Mouse (Mus musculus) spleen, adult 10 weeks (tissue): Measurements from ENCODE around the gene Efcab5. TPM values are rescaled to one million over a fixed set of nuclear protein-coding genes. Genes with fewer than 3 reads are reported as not detected.

ENCODE experiments used
- polyA plus RNA-seq: library from polyadenylated mRNA; stranded (reverse); fragments of 350-450 nt; fragmentation: Illumina TruSeq; extraction: RNeasy Lipid Tissue Mini Kit (QIAGEN cat#74804); gene quantifications from one replicate; pipeline ENCODE4 v1.2.3, GENCODE M21; 2015; ENCODE audit warnings: low replicate concordance; ENCODE audit not compliant: insufficient read depth

Efcab5 gene
- polyA plus RNA-seq = 0.58 TPM

DNA sequence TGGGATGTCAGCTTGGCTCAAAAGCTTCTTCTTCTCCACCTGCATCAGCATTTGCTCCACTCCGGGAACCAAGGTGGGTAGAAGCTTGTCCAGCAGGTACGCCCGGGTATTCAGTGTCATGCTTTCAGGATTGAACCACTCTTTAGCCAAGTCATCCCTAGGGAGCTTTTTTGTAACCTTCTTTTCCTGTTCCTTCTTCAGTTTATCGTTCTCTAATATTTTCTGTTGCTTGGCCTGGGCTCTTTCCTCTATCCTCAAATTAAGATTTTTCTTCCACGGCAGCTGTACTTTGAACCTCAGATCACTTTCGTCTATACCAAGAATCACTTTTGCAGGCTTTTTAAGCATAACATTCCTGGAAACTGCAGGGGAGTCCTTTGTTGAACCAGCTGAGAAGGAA lies at the start of gene Efcab5:
Gene Efcab5 (minus strand): TSS at position 101 of the 400 bp plus-strand sequence.

GRCm38 (mm10) chr11:77215951-77216760 lies 27.4 kb upstream of the Efcab5 start, which contains the start of gene Ssh2:
TSS of gene Ssh2 (plus strand) at chr11:77216287.

GRCm38 (mm10) chr11:77078273-77079134 lies 110.3 kb downstream of the Efcab5 start, which contains the start of gene Nsrp1:
TSS of gene Nsrp1 (minus strand) at chr11:77078435.

Other genes with a start within 250 kb of the Efcab5 start
- 2.7 TPM for gene Slc6a4, start 190.4 kb downstream of the Efcab5 start, polyA plus RNA-seq
- gene Nsrp1, start 110.5 kb downstream of the Efcab5 start, polyA plus RNA-seq = 34.9 TPM
- 66.5 TPM for gene Ssh2, start 27.3 kb upstream of the Efcab5 start, polyA plus RNA-seq